Mouse (Mus musculus) ES-CJ7 (cell line): ENCODE data around the gene Cdc42bpa.

ENCODE experiments used
- DNase-seq: peaks from one replicate; pipeline ENCODE4 v3.0.0; 2011; ENCODE audit warnings: low read depth, low spot score

Cdc42bpa gene

GRCm38 (mm10) chr1:180031705-180032548 lies 71.7 kb downstream of the Cdc42bpa start:
- no peak for DNase-seq

- no peak for DNase-seq
These were observed 77.2 kb downstream of the Cdc42bpa start for GRCm38 (mm10) chr1:180037461-180037860.

GRCm38 (mm10) chr1:180044160-180044559 lies 83.9 kb downstream of the Cdc42bpa start:
- DNase-seq: no peak

- DNase-seq: no peak
These were observed 84.9 kb downstream of the Cdc42bpa start for GRCm38 (mm10) chr1:180045172-180045571.

GRCm38 (mm10) chr1:180089176-180089575 lies 128.9 kb downstream of the Cdc42bpa start:
- DNase-seq: no peak

GRCm38 (mm10) chr1:180098426-180098825 lies 138.2 kb downstream of the Cdc42bpa start:
- DNase-seq: peak; percentile 15

- no peak for DNase-seq
These were observed 144.3 kb downstream of the Cdc42bpa start for GRCm38 (mm10) chr1:180104567-180104966.

- no peak for DNase-seq
These were observed 148.8 kb downstream of the Cdc42bpa start for GRCm38 (mm10) chr1:180109050-180109449.

GRCm38 (mm10) chr1:180116525-180116924 lies 156.3 kb downstream of the Cdc42bpa start:
- DNase-seq: peak; percentile 73

GRCm38 (mm10) chr1:180118233-180118632 lies 158.0 kb downstream of the Cdc42bpa start:
- DNase-seq: no peak

GRCm38 (mm10) chr1:180128077-180128792 lies 168.0 kb downstream of the Cdc42bpa start:
- DNase-seq: no peak

GRCm38 (mm10) chr1:180131402-180131801 lies 171.1 kb downstream of the Cdc42bpa start:
- peak; percentile 28 for DNase-seq

- no peak for DNase-seq
These were observed 171.9 kb downstream of the Cdc42bpa start for GRCm38 (mm10) chr1:180132187-180132586.

GRCm38 (mm10) chr1:180139158-180139557 lies 178.9 kb downstream of the Cdc42bpa start:
- no peak for DNase-seq

- no peak for DNase-seq
These were observed 180.7 kb downstream of the Cdc42bpa start for GRCm38 (mm10) chr1:180140970-180141369.

- no peak for DNase-seq
These were observed 187.8 kb downstream of the Cdc42bpa start for GRCm38 (mm10) chr1:180148036-180148435.

GRCm38 (mm10) chr1:180148563-180148962 lies 188.3 kb downstream of the Cdc42bpa start:
- no peak for DNase-seq

- peak; percentile 30 for DNase-seq
These were observed 190.9 kb downstream of the Cdc42bpa start for GRCm38 (mm10) chr1:180151191-180151590.

- DNase-seq: no peak
These were observed 198.4 kb downstream of the Cdc42bpa start for GRCm38 (mm10) chr1:180158648-180159047.

- no peak for DNase-seq
These were observed 200.3 kb downstream of the Cdc42bpa start for GRCm38 (mm10) chr1:180160545-180160944.

GRCm38 (mm10) chr1:180161160-180161559 lies 200.9 kb downstream of the Cdc42bpa start:
- no peak for DNase-seq

GRCm38 (mm10) chr1:180161566-180162355 lies 201.5 kb downstream of the Cdc42bpa start:
- no peak for DNase-seq
